Mouse (Mus musculus) stomach, postnatal 0 days (tissue): ENCODE data around the gene Atp13a2.

Experiments used
- CTCF ChIP-seq: IDR thresholded peaks from 2 replicates; pipeline ENCODE4 v1.5.1; 2016; ENCODE audit warnings: antibody characterized with exemption, low read depth, mild to moderate bottlenecking, moderate library complexity
- EP300 ChIP-seq: optimal IDR thresholded peaks from 2 replicates; pipeline ENCODE3; 2016; ENCODE audit warnings: antibody characterized with exemption

DNA sequence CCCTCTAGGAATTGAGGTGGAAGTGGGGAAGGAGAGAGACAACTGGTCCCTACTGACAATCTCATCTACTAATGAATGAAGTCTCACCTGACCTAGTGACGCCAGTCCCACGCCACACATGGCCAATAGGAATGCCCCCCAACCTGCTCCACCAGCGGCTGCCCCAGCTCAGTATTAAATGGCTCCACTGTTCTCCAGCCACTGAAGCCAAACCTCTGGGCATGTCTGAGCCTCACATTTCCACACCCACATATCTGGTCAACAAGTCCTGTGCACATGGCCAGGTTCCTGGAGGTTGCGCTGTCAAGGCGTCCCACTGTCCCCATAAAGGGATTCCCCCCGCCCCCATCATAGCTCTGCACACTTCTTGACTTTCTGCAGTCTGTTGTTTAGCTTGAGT is 2.1 kb upstream of the Atp13a2 start:
- TF ChIP-seq EP300: no peak
- TF ChIP-seq CTCF: no peak
